In the genomic region with DNA sequence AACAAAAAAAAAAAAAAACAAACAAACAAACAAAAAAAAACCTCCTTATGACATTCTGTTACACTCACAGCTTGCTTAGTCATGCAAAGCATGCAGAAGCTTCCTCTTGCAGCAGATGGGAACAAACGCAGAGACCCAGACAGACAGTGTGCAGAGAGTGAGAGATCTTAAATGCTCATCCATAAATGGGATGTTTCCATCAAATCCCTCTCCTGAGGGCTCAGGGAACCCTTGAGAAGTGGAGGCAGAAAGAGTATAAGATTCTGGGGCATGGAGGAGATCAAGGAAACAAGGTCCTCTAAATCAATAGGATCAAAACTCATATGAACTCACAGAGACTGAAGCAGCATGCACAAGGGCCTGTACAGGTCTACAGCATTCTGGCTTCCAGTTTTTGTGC, we compare ENCODE assay signal across 27 mouse cellular contexts. TPM values are rescaled to one million over a fixed set of nuclear protein-coding genes. Genes with fewer than 3 reads are reported as not detected.
DNase-seq lines count a peak whose midpoint lies in the region; ATAC-seq and TF ChIP-seq lines count a peak whose summit lies in the region.
"Had no signal": no experiment of that assay in that cellular context is flagged by ENCODE, and none has a peak within 500 bp of the region (broad histone marks: within the 10 kb centered on the region; RNA-seq: fewer than 3 reads in every experiment).

No protein-coding gene starts in this region.

- H3K4me3 ChIP-seq in layer of hippocampus, adult 2 months = no peak overlapping the region
- H3K4me3 ChIP-seq: embryonic facial prominence, embryonic 10.5 days; embryonic facial prominence, embryonic 12.5 days; forebrain, embryonic 13.5 days; forebrain, embryonic 15.5 days had no signal

- DNase-seq in heart, adult 11 months = peak; percentile 55
- DNase-seq in heart, adult 9 months (ENCODE audit: low spot score in 2 of 2) = no peak
- peak; percentile 17 to 61 for DNase-seq in layer of hippocampus, adult 2 months (ENCODE audit: low spot score in 2 of 2)
- no peak for DNase-seq in layer of hippocampus, adult 11-12 months (ENCODE audit: low spot score)
- DNase-seq in 416B (ENCODE audit: low read depth) = peak; percentile 6
- DNase-seq in embryo, embryonic 10.5 days (ENCODE audit: low spot score) = no peak
- DNase-seq in cerebellum, adult 9-11 months = no peak
- DNase-seq: adrenal gland, adult 8-10 months; adrenal gland, postnatal 14 days; adrenal gland, postnatal 36 days; B cell, adult 2 months; cerebellum, adult 11-12 months; cerebellum, adult 2 months; cerebellum, adult 9-10 months; cerebellum, postnatal 14 days; cerebellum, postnatal 36 days; forebrain, postnatal 0 days had no signal

- ATAC-seq in neutrophil, adult 5-6 weeks (ENCODE audit: extremely low read depth, insufficient number of reproducible peaks, low FRiP score, poor library complexity, severe bottlenecking) = peak; percentile 44; the same call in 1 of the 2 replicates
- ATAC-seq: activated CD4-positive, CD25-positive, alpha-beta regulatory T cell, adult 4 months; CD4-positive, CD25-positive, alpha-beta regulatory T cell, adult 4 months; forebrain, embryonic 13.5 days; forebrain, embryonic 15.5 days; forebrain, postnatal 0 days; Patski had no signal

- H3K27ac ChIP-seq in layer of hippocampus, adult 2 months = peak overlapping the region; percentile 47; the same call in 1 of the 2 replicates
- H3K27ac ChIP-seq: embryonic facial prominence, embryonic 10.5 days; embryonic facial prominence, embryonic 12.5 days; forebrain, embryonic 13.5 days; forebrain, embryonic 15.5 days had no signal

- TF ChIP-seq CTCF in layer of hippocampus, adult 2 months (conservative IDR thresholded peaks at IDR 0.05) = no peak

RNA-seq across cellular contexts. Expression of a gene that starts 52.5 kb away (rescaled TPM):
- 1 to 10 TPM; 1.1 to 1.6 TPM for total RNA-seq in layer of hippocampus, adult 2 months (2021)
- total RNA-seq in neutrophil, adult 5-6 weeks (2017) = 0.35 TPM in 1 of 2 replicates, not detected in the other
- total RNA-seq: common myeloid progenitor, adult 5-6 weeks; G1E had no signal

Comparison
In these comparisons a context has a peak if more than half of its experiments do, and no peak if none do; other contexts are left out.
1. DNase-seq: peak in heart, adult 11 months (single experiment), layer of hippocampus, adult 2 months (2 of 2) and 416B (single experiment); none in heart, adult 9 months (0 of 2), layer of hippocampus, adult 11-12 months (single experiment), embryo, embryonic 10.5 days (single experiment) and cerebellum, adult 9-11 months (single experiment).